Mouse (Mus musculus): Measurements from ENCODE around the gene Wdr83os.
"Not testable (repeated sequence)": the region's sequence is repeated elsewhere in the genome, so short reads cannot be mapped to it uniquely, and the experiment has no call there.

The Wdr83os gene

GRCm38 (mm10) chr8:85073041-85073612 is 7.4 kb upstream of the Wdr83os start:
- DNase-seq: no peak

DNA sequence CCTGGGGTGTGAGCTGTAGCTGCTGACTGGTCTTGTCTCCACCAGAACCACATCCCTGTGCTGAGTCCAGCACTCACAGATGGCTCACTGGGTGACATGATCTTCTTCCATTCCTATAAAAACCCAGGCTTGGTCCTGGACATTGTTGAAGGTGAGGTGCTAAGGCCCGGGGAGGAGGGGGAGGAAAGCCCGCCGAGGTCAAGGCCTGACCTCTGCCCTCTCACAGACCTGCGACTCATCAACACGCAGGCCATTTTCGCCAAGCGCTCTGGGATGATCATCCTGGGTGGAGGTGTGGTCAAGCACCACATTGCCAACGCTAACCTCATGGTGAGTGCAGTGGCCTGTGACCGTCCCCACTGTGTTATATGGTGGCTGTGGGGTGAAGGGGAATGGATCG is 6.4 kb upstream of the Wdr83os start:
- DNase-seq: no peak

DNA sequence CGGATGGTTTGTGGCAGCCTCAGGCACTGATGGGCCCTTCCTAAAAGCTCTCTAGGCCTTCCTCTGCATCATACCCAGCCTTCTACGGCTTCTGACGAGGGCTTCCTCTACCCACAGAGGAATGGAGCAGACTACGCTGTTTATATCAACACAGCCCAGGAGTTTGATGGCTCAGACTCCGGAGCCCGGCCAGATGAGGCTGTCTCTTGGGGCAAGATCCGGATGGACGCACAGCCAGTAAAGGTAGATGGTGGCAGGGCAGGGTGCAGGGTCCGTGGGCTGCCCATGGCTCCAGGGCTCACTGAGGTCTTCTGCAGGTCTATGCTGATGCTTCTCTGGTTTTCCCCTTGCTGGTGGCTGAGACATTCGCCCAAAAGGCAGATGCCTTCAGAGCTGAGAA is 5.9 kb upstream of the Wdr83os start:
- no peak for DNase-seq

GRCm38 (mm10) chr8:85076001-85076400 is 4.5 kb upstream of the Wdr83os start:
- DNase-seq: peak; percentile 39 to 40

DNA sequence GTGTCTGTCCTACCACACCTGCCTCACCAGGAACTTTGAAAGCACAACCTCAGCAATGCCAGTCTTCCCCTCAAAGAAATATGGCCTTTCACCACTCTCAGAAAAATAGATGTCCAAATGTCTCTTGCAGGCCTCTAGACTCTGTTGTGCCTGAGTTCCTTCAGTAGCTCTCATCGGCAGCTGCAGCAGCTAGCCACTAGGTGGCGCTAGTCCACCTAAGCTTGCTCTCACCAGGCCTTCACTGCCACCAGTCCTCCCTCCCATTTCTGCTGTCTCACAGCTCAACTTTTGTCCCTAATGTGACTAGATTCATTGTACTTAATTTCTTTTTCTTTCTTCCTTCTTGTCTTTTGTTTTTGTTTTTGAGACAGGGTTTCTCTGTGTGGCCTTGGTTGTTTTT is 3.5 kb upstream of the Wdr83os start:
- DNase-seq: peak; percentile 75 to 79

DNA sequence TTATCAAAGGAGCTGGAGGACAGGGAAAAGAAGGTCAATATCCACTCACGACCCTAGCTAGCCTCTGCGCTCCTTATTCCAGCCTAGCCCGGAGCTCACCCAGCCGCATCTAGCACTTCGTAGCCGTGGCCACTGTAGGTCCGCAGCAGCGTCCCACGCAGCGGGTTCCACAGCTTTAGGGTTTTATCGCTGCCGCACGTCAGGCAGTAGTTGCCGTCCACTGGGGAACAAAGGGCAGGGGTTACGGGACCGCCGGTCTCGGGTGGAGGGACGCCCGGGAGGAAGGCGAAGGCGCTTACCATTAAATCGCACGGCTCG is 367 bp upstream of the Wdr83os start:
- DNase-seq: no peak

DNA sequence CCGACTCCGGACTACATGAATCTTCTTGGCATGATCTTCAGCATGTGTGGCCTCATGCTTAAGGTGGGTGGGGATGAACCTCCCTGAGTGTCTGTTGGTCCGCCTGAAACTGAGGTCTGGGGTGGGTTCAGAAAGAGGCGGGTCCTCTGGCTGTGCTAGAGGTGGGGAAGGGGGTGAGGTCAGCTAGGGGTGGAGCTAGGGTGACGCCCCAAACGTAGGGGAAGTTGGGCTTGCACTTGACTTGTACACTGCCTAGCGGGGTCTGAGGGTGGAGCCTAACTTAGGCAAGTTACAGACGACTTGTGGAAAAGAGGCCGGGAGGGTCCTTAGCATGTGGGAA is 646 bp downstream of the Wdr83os start, which contains the start of gene Wdr83:
Gene Wdr83, minus strand, starts transcription at position 91 of the 340 bp plus-strand sequence.
- peak; percentile 66 to 67 for DNase-seq

- not testable (repeated sequence) for DNase-seq
These were observed 1.6 kb downstream of the Wdr83os start for GRCm38 (mm10) chr8:85082169-85082568.

DNA sequence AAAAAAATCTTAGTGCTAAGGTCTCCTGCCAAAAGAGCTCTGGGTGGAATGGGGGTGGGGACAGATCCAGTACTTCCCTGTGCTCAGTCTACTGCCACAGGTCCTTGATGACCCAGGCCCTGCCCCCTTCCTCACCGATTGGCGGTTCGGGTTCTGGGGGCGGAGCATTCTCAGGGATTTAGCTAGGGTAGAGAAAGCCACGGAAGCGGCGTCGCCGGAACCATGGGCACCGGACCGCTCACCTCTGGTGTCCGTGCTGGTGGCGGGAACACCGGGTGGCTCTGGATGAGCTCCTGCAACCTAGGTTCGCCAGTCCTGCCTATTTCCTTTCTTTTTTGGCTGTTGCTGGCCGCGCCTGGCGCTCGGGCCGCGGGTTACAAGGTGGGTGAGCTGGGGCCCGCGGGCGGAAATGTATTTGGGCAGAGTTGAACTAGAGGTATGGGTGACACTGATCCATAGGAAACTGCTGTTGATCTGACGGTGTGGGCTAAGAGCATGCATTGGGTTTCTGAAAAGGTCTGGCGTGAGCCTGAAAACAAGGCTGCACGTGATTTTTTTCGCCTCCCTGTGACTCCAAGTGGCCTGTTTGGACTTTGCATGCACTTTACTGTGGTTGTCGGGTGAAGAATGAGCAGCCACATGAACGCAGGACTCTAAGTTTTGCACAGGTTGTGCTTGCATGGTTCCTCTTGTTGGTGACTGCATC is 2.7 kb downstream of the Wdr83os start, which contains the start of gene Man2b1:
Gene Man2b1, plus strand, starts transcription at position 163 of the 706 bp plus-strand sequence.
- peak; percentile 97 for DNase-seq

DNA sequence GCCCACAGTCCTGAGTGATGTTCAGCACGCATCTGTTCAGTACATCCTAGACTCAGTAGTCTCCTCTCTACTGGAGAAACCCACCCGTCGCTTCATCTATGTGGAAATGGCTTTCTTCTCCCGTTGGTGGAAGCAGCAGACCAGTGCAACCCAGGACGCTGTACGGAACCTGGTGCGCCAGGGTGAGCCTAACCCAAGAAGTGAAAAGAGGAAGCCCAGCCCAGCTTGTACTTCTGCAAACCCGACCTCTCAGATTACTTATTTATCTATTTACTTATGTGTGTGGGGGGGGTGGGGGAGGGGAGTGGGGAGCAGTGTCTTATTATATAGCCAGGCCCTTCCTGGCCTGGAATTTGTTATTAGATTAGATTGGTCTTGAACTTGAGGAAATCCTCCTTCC is 4.1 kb downstream of the Wdr83os start:
- DNase-seq: peak in 1 of 2 experiments; percentile 40

DNA sequence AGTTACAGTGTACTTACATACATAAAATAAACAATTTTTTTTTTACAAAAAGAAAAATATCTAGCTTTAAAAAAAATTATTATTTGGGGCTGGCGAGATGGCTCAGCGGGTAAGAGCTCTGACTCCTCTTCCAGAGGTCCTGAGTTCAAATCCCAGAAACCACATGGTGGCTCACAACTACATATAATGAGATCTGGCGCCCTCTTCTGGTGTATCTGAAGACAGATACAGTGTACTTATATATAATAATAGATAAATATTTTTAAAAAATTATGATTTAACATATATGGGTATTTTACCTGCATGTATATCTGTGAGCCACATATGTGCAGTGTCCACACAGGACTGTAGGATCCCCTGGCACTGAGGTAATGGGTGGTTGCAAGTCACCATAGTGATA is 5.7 kb downstream of the Wdr83os start:
- DNase-seq: no peak

DNA sequence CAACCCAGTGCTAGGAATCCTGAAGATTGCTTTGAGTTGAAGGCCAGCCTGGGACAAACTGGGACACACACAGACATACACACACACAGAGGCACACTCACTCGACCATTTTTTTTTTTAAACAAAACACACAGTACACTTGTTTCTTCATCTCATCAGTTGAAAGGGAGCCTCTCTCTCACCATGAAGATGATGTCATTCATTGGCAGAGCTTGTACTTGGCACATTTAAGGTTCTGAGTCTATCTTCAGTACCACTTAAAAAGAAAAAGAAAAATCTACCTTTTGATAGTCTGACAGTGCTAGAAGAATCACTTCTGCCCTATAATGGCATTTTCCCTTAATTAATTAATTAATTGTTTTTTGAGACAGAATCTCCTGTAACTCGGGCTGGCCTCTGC is 8.2 kb downstream of the Wdr83os start:
- no peak for DNase-seq

DNA sequence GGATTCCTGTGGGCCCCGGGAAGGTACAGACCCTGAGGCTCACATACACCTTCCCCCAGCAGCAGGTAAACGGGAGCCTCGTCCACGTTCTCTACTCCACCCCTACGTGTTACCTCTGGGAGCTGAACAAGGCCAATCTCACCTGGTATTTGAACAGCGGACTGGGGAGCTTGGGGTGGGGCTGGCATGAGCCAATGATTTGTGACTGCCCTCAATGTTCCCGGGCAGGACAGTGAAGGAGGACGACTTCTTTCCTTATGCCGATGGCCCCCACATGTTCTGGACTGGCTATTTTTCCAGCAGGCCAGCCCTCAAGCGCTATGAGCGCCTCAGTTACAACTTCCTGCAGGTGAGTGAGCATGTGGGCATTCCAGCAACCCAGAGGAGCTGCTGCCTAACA is 10.3 kb downstream of the Wdr83os start:
- DNase-seq: no peak

DNA sequence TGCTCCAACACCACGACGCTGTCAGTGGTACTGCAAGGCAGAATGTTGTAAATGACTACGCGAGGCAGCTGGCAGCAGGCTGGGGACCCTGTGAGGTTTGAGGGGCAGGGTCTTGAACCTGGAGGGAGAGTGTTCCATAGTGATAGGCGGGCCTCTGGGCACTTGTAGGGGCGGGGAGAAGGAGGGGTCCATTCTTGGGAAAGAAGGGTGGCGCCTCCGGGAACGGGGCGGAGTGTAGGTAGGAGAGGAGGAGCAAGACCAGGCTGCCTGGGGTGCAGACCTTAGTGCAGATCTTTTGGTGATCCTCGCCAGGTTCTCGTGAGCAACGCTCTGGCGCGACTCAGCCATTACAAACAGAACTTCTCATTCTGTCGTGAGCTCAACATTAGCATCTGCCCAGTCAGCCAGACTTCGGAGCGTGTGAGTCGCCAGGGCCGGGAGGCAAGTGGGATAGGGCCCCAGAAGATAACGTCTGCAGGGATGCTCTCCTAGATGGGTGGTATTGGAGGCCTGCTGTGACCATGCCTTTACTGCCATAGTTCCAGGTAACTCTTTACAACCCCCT is 11.1 kb downstream of the Wdr83os start:
- no peak for DNase-seq

- DNase-seq: no peak
These were observed 14.5 kb downstream of the Wdr83os start for GRCm38 (mm10) chr8:85095051-85095450.

DNA sequence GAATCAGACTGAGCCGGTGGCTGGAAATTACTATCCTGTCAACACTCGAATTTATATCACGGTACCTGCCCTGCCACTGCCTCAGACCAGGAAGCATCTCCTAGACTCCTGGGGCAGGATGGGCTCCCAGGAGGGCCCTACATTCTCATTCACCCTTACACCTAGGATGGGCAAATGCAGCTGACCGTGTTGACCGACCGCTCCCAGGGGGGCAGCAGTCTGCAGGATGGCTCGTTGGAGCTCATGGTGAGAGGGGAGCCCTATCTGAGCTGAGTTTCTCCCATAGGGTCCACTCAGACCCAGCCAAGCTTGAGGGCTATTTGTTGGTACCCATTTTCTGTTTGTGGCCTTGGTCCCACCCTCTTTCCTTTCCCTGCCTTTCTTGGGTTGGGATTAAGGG is 15.0 kb downstream of the Wdr83os start:
- DNase-seq: no peak

- no peak for DNase-seq
These were observed 15.7 kb downstream of the Wdr83os start for GRCm38 (mm10) chr8:85096196-85096595.

DNA sequence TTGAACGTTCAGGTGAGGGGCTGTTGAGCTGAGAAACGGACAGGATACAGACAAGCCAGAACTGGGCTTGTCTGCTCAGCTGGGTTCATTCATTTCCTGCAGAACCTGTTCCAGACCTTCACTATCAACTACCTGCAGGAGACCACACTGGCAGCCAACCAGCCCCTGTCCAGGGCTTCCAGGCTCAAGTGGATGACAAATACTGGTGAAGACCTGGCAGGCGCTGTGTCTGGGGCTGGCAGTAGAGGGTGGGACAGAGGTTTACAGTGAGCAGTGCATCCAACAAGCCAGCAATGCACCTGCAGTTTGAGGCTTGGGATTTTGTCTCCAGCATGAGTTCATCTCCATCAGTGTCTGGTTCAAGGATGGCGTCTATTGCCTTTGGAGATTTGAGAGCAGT is 16.3 kb downstream of the Wdr83os start:
- no peak for DNase-seq

GRCm38 (mm10) chr8:85100076-85100665 is 19.6 kb downstream of the Wdr83os start:
- no peak for DNase-seq

GRCm38 (mm10) chr8:85113241-85113640 is 32.7 kb downstream of the Wdr83os start:
- no peak for DNase-seq

GRCm38 (mm10) chr8:85115501-85115900 is 35.0 kb downstream of the Wdr83os start:
- no peak for DNase-seq

- DNase-seq: no peak
These were observed 36.4 kb downstream of the Wdr83os start for GRCm38 (mm10) chr8:85116984-85117383.

GRCm38 (mm10) chr8:85119052-85119981 is 38.8 kb downstream of the Wdr83os start:
- DNase-seq: peak; percentile 91 to 93

All from lung, adult 18-20 months (tissue).